Mouse (Mus musculus) limb, embryonic 14.5 days (tissue): Measurements from ENCODE around the gene Ndufs2. TPM values are rescaled to one million over a fixed set of nuclear protein-coding genes. Genes with fewer than 3 reads are reported as not detected.
A peak's percentile ranks its signal among the peaks of the same experiment; 100 is the strongest.

ENCODE experiments used
- ATAC-seq: fragments of 200-750 bp; cut with Nextera tagmentation; 2 replicates; pipeline ENCODE4 v1.8.0; 2017; ENCODE audit warnings: low read depth, moderate number of reproducible peaks, moderate TSS enrichment; ENCODE audit not compliant: low FRiP score
- DNase-seq: peaks from one replicate; pipeline ENCODE4 v3.0.0-alpha.2; 2015; ENCODE audit warnings: low spot score
- H3K27ac ChIP-seq: fragments of 300-500 bp; sonication (generic); replicated peaks from 2 replicates; pipeline ENCODE4 v1.5.1; 2014; ENCODE audit warnings: low read depth, mild to moderate bottlenecking, low read length, moderate library complexity, mixed read lengths
- H3K27me3 ChIP-seq: fragments of 300-500 bp; sonication (generic); 2 replicates; pipeline ENCODE4 v1.6.1; 2014; ENCODE audit warnings: low read length, mixed read lengths; ENCODE audit not compliant: control insufficient read depth, insufficient read depth
- H3K36me3 ChIP-seq: fragments of 300-500 bp; sonication (generic); 2 replicates; pipeline ENCODE4 v1.6.1; 2014; ENCODE audit warnings: mild to moderate bottlenecking, low read length, moderate library complexity, mixed read lengths; ENCODE audit not compliant: control insufficient read depth, insufficient read depth
- H3K4me1 ChIP-seq: fragments of 300-500 bp; sonication (generic); 2 replicates; pipeline ENCODE4 v1.6.1; 2014; ENCODE audit warnings: antibody characterized with exemption, low read length, mixed read lengths; ENCODE audit not compliant: control insufficient read depth, insufficient read depth
- H3K4me2 ChIP-seq: fragments of 300-500 bp; sonication (generic); replicated peaks from 2 replicates; pipeline ENCODE4 v1.6.1; 2014; ENCODE audit warnings: low read depth, mild to moderate bottlenecking, low read length, moderate library complexity; ENCODE audit not compliant: severe bottlenecking
- H3K4me3 ChIP-seq: fragments of 300-500 bp; sonication (generic); replicated peaks from 2 replicates; pipeline ENCODE4 v1.5.1; 2014; ENCODE audit warnings: low read length
- H3K9ac ChIP-seq: fragments of 300-500 bp; sonication (generic); 2 replicates; pipeline ENCODE4 v1.6.1; 2014; ENCODE audit warnings: mild to moderate bottlenecking, low read depth, low read length, moderate library complexity; ENCODE audit not compliant: severe bottlenecking
- H3K9me3 ChIP-seq: fragments of 300-500 bp; sonication (generic); 2 replicates; pipeline ENCODE4 v1.6.1; 2016; ENCODE audit warnings: low read length; ENCODE audit not compliant: control insufficient read depth
- POLR2A ChIP-seq: fragments of 200-500 bp; IDR thresholded peaks from 2 replicates; pipeline ENCODE4 v1.8.0; 2012; ENCODE audit warnings: inconsistent platforms, mild to moderate bottlenecking, moderate library complexity, borderline replicate concordance; ENCODE audit not compliant: insufficient read depth, insufficient read length; ENCODE audit errors: extremely low read depth
- WGBS: fragments of 180-500 bp; shearing (Covaris S2); extraction: QIAGEN DNeasy Blood & Tissue Kit; methylation state at CpG from one replicate; pipeline ENCODE4 v1.1.7; 2014; 5-methylcytosine and 5-hydroxymethylcytosine counted together
- polyA plus RNA-seq, 2 experiments: library from polyadenylated mRNA; depleted of rRNA in 1 of 2; stranded (reverse) in 1 of 2; unstranded in 1 of 2; fragments of >200 nt; fragmentation: Nextera tagmentation in 1 of 2; extraction: Ambion mirVana in 1 of 2; gene quantifications; 2 replicates each; pipeline versions ENCODE4 v1.2.1 to v1.2.3; 2012 to 2014

Ndufs2 gene
- polyA plus RNA-seq, 2 experiments: 151 to 216 TPM

DNA sequence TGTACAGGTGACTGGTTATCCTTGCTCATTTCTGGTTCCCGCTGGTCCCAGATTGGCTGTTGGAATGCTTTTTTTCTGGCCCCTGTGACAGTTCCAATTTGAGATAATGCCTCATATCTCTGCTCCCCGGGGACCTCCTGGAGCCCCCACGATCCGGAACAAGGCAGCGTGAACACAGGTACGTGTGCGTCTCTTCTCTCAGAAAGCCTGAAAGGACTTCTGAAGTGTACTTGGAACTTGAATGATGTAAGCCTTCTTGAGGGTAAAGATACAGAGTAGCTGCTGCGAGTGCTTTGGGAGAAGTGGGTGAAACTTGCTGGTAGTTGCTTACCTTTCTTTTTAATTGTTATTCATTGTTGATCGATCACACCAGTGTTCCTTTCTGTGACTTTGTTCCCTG is 20.0 kb upstream of the Ndufs2 start:
- Histone ChIP-seq H3K4me2 (peak overlapping the region; percentile 96), H3K27ac (no peak overlapping the region), H3K27me3 (no peaks in the 10 kb centered on the region), H3K4me3 (peak overlapping the region; percentile 88), H3K9me3 (no peaks in the 10 kb centered on the region), H3K36me3 (peaks cover 39% of the 10 kb centered on the region), H3K4me1 (peaks cover 13% of the 10 kb centered on the region), H3K9ac (peak overlapping the region; percentile 77)
- WGBS: 51% methylated on average over 9 of the region's 9 CpGs
- DNase-seq (no peak), ATAC-seq (no peak)
- no peak for TF ChIP-seq POLR2A

DNA sequence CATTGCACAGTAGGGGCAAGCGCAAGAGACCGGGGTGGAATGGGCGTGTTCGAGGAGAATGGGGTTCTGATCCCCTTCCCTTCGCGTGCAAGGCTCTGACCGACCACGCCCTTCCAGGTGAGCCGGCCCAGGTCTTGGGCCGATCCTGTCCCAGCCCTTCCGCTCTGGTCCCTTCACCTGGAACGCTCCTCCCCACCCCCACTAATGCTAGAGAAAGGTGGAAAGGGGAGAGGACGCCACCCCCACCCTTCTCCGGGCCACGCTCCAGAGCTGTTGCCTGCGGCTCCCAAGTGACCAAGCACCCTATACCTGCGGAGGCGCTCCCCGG is 19.3 kb upstream of the Ndufs2 start:
- H3K27me3 ChIP-seq: no peaks in the 10 kb centered on the region
- ATAC-seq (peak; percentile 35; the same call in 1 of the 2 replicates), DNase-seq (no peak)
- no peak for TF ChIP-seq POLR2A
- 5% methylated on average over 19 of the region's 19 CpGs for WGBS
- H3K9ac ChIP-seq: peak overlapping the region; percentile 77
- no peak overlapping the region for H3K27ac ChIP-seq
- peaks cover 32% of the 10 kb centered on the region for H3K36me3 ChIP-seq
- peak overlapping the region; percentile 88 for H3K4me3 ChIP-seq
- H3K9me3 ChIP-seq: no peaks in the 10 kb centered on the region
- H3K4me1 ChIP-seq: peaks cover 13% of the 10 kb centered on the region
- H3K4me2 ChIP-seq: peak overlapping the region; percentile 96

DNA sequence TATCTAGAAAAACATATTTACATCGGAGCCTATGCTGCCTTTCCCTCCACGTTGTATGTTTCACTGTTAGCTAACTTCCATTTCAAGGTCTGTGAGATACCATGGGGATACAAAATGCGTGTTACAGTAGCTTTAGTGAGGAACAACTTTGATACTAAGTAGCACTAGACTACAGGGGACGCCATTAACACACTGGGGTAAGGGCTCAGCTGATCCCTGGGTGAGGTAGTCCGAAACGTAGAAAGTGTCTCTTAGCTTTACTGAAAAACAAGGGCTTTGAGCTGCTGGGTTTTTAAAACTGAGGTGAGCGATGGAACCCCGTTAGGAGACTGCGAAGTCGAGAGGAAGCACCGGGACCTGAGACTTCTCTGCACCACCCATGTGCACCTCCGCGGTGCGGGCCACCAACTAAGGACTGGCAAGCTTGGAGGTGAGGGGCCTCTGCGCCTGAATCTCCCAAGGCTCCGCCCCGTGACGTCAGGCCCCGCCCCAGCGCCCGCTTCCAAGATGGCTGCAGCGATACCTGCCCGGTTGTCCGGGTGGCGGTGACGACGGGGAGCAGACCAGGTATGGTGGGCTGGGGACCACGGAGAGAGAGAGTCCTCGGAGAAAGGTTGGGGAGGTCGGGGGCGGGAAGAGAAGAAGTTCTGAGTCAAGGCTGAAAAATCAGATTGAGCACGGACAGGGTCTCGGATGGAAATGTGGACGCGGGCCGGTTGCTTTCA is 18.8 kb upstream of the Ndufs2 start, which contains the start of gene B4galt3:
Gene B4galt3, plus strand, starts transcription at position 481 of the 725 bp plus-strand sequence.
- Histone ChIP-seq H3K4me1 (peaks cover 13% of the 10 kb centered on the region), H3K4me2 (peak within 1 kb of the TSS; percentile 96), H3K27ac (peak within 1 kb of the TSS; percentile 26), H3K36me3 (peaks cover 28% of the 10 kb centered on the region), H3K9ac (peak within 1 kb of the TSS; percentile 77), H3K9me3 (no peaks in the 10 kb centered on the region), H3K27me3 (no peaks in the 10 kb centered on the region), H3K4me3 (peak within 1 kb of the TSS; percentile 88)
- DNase-seq (peak; percentile 89), ATAC-seq (peak; percentile 96)
- WGBS: 4% methylated on average over 36 of the region's 36 CpGs
- TF ChIP-seq POLR2A: peak; percentile 98; the same call in 1 of the 2 replicates

DNA sequence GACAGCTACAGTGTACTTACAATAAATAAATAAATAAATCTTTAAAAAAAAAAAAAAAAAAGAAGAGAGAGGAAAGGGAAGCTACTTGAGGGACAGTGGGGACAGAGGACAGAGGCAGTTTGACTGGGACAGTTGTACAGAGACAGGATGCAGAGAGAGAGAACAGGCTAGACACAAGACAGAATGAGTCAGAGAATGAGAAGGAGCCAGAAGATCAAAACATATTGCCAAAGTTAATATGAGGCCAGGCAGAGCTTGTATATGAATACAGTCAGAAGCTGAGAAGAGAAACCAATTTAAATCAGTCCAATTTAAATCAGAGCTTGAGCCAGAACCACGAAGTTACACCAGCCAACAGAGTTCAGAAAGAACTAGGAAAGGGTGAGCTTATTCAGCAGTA is 17.2 kb upstream of the Ndufs2 start:
- no peak overlapping the region for H3K4me2 ChIP-seq
- peaks cover 19% of the 10 kb centered on the region for H3K4me1 ChIP-seq
- no peak overlapping the region for H3K4me3 ChIP-seq
- no peak overlapping the region for H3K9ac ChIP-seq
- WGBS: 59% methylated on average over 1 of the region's 1 CpGs
- no peaks in the 10 kb centered on the region for H3K27me3 ChIP-seq
- H3K27ac ChIP-seq: no peak overlapping the region
- DNase-seq: no peak
- peaks cover 13% of the 10 kb centered on the region for H3K36me3 ChIP-seq
- H3K9me3 ChIP-seq: no peaks in the 10 kb centered on the region
- no peak for ATAC-seq
- TF ChIP-seq POLR2A: no peak

DNA sequence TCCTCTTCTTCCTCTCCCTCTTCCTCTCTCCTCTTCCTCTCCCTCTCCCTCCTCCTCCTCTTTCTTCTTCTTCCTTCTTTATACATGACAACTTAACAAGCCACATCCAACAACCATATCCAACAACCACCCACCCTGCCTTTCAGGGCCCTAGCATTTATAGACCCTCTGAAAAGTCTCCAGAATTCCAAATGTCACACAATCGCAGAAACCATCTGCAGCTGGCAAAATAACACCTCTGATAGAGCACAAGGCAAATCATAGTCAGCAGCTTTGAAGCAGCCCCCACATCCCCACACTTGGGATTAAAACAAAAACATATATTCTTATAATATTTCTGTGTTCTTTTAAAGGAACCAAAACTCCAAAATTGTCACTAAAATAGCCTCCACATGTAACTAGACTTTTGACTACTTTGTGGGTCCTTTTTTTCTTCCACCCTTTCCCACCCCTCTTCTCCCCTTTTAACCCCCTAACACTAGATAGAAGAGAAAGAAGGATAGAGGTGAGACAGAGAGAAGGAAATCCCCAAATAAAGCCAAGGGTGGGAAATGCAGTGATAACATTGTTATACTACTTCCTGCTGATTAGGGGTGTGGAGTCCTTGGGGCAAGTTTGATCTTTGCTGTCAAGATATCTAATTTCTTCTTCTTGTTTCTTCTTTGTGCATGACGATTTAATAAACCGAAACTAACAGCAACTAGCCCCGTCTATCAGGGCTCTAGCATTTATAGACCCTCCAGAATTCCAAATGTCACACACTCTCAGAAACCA is 15.0 kb upstream of the Ndufs2 start:
- Histone ChIP-seq H3K27ac (no peak overlapping the region), H3K36me3 (no peaks in the 10 kb centered on the region), H3K4me1 (peaks cover 27% of the 10 kb centered on the region), H3K9me3 (no peaks in the 10 kb centered on the region), H3K9ac (no peak overlapping the region), H3K4me2 (no peak overlapping the region), H3K4me3 (no peak overlapping the region), H3K27me3 (no peaks in the 10 kb centered on the region)
- WGBS: 67% methylated on average over 4 of the region's 4 CpGs
- ATAC-seq (no peak), DNase-seq (no peak)
- TF ChIP-seq POLR2A: no peak
